Mouse (Mus musculus) limb, embryonic 10.5 days (tissue): Measurements from ENCODE around the gene Zkscan5. TPM values are rescaled to one million over a fixed set of nuclear protein-coding genes. Genes with fewer than 3 reads are reported as not detected.

ENCODE experiments used
- DNase-seq: peaks from one replicate; pipeline ENCODE4 v3.0.0-alpha.2; 2017; ENCODE audit warnings: low spot score
- H3K27ac ChIP-seq: fragments of 300-500 bp; sonication (generic); 2 replicates; pipeline ENCODE4 v1.5.1; 2016; ENCODE audit warnings: mild to moderate bottlenecking
- H3K27me3 ChIP-seq: fragments of 300-500 bp; sonication (generic); 2 replicates; pipeline ENCODE4 v1.6.1; 2016; ENCODE audit warnings: low read depth, mild to moderate bottlenecking; ENCODE audit not compliant: poor library complexity, severe bottlenecking
- H3K36me3 ChIP-seq: fragments of 300-500 bp; sonication (generic); 2 replicates; pipeline ENCODE4 v1.6.1; 2016; ENCODE audit warnings: mild to moderate bottlenecking, moderate library complexity
- H3K4me1 ChIP-seq: fragments of 300-500 bp; sonication (generic); 2 replicates; pipeline ENCODE4 v1.6.1; 2016
- H3K4me3 ChIP-seq: fragments of 300-500 bp; sonication (generic); 2 replicates; pipeline ENCODE4 v1.5.1; 2016; ENCODE audit warnings: mild to moderate bottlenecking, moderate library complexity
- H3K9me3 ChIP-seq: fragments of 300-500 bp; sonication (generic); replicated peaks from 2 replicates; pipeline ENCODE4 v1.6.1; 2016; ENCODE audit warnings: mild to moderate bottlenecking
- WGBS: fragments of 180-500 bp; shearing (Covaris S2); methylation state at CpG from one replicate; pipeline ENCODE4 v1.1.7; 2016; 5-methylcytosine and 5-hydroxymethylcytosine counted together
- polyA plus RNA-seq: library from polyadenylated mRNA; unstranded; fragments of >200 nt; fragmentation: Nextera tagmentation; extraction: Ambion mirVana; gene quantifications from 2 replicates; pipeline ENCODE4 v1.2.1, GENCODE M21; 2016

Gene Zkscan5
- 16.2 and 20.9 TPM in 2 replicates for polyA plus RNA-seq

DNA sequence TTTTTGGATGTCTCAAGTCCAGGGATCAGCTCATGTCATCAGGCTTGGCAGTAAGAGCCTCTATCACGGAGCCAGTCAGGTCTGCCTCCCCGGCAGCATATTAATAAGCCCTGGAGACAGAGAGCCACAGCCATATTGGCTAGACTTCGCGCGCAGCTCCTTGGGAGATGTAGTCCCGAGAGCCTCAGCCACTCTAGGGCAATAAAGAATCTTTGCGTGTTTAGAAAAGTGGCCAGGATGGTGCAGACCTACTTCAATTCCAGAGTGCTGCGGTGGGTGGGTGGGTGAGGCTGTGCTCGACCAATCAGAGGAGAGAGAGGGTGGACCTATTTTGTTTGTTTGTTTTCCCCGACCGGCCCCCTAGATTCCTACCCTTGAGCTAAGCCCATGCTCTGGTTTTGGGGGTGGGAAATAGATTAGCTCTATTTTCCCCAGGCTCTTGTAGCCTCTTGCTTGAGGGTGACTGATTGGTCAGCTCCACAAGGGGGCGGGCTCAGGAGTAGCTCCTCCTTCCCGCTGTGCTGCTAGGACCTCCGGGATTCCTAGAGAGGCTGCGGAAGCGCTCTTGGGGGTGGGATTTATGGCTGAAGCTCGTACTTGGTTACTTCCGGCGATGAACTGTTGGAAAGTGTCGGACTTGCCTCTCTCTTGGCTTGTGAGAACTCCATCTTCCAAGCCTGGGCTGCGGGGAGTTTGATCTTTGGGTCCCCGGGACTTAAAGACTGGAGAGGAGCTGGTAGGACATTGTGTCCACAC is at the start of gene Zkscan5:
Gene Zkscan5, plus strand, starts transcription at position 627 of the 756 bp plus-strand sequence.
- under 1% methylated on average over 22 of the region's 22 CpGs for WGBS
- peaks cover 20% of the 10 kb centered on the region for H3K4me1 ChIP-seq
- no peaks in the 10 kb centered on the region for H3K27me3 ChIP-seq
- DNase-seq: peak; percentile 93
- peaks cover 23% of the 10 kb centered on the region for H3K36me3 ChIP-seq
- H3K27ac ChIP-seq: peak within 1 kb of the TSS; percentile 83
- peak within 1 kb of the TSS; percentile 68 for H3K4me3 ChIP-seq
- no peaks in the 10 kb centered on the region for H3K9me3 ChIP-seq

DNA sequence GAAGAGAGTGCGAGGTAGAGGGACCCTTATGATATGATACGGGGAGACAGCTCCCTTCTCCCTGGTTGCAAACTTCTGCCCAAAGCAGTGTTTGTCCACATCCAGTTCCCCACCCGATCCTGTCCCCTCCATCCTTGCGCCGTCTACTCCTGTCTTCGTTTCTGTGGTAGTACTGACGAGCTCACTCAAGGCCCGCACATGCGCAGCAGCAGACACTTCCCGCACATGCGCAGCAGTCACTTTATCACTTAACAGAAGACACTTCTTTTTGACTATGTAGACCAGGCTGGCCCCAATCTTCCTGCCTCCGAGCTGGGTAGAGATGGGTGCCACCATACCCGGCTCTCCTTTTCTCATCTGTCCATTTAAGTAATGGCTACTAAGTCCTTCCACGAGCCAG is 43.0 kb upstream of the Zkscan5 start:
- Histone ChIP-seq H3K4me1 (peaks cover 8% of the 10 kb centered on the region), H3K27ac (no peak overlapping the region), H3K9me3 (no peaks in the 10 kb centered on the region), H3K27me3 (no peaks in the 10 kb centered on the region), H3K36me3 (peaks cover 84% of the 10 kb centered on the region), H3K4me3 (no peak overlapping the region)
- no peak for DNase-seq
- 94% methylated on average over 14 of the region's 14 CpGs for WGBS

DNA sequence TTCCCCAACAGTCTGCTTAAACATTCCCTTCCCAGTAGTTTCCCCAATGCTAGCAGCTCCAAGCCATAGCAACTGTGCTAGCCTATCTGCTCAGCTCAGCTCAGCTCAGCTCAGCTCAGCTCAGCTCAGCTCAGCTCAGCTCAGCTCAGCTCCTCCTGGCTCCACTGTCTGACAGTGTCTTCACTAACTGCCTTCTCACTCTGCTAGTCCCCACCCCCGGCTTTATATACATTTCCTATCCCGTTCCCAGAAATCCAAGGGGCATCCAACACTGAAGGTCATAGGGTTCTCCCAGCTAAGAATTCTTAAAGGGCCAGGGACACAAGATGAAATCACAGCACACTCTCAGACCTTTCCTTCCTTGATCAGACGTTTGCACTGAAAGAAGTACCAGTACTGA is 39.7 kb upstream of the Zkscan5 start:
- Histone ChIP-seq H3K36me3 (peaks cover 61% of the 10 kb centered on the region), H3K9me3 (no peaks in the 10 kb centered on the region), H3K27me3 (no peaks in the 10 kb centered on the region), H3K4me3 (no peak overlapping the region), H3K4me1 (peaks cover 22% of the 10 kb centered on the region), H3K27ac (no peak overlapping the region)
- WGBS: 78% methylated on average over 3 of the region's 3 CpGs
- no peak for DNase-seq

DNA sequence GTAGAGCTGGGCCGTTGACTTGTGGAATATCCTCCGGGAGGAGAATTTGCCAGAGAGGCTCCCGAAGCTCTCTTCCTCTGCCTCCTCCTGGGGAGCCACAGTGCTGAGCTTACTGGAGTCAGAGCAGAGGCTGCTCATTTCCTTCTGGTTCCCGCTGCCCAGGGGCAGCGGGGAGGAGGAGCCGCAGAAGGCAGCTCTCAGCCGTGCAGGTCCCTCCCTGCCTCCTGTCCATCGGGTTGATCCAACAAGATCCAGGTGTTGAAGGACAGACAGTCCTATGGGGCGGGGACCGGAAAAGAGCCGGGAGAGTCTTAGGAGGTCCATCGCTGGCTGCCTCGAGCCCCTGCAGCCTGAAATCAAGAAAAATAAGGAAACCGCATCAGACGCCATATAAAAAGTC is 39.2 kb upstream of the Zkscan5 start:
- H3K4me3 ChIP-seq: no peak overlapping the region
- no peaks in the 10 kb centered on the region for H3K9me3 ChIP-seq
- no peaks in the 10 kb centered on the region for H3K27me3 ChIP-seq
- H3K27ac ChIP-seq: no peak overlapping the region
- DNase-seq: no peak
- peaks cover 60% of the 10 kb centered on the region for H3K36me3 ChIP-seq
- peaks cover 22% of the 10 kb centered on the region for H3K4me1 ChIP-seq
- WGBS: 89% methylated on average over 15 of the region's 15 CpGs

DNA sequence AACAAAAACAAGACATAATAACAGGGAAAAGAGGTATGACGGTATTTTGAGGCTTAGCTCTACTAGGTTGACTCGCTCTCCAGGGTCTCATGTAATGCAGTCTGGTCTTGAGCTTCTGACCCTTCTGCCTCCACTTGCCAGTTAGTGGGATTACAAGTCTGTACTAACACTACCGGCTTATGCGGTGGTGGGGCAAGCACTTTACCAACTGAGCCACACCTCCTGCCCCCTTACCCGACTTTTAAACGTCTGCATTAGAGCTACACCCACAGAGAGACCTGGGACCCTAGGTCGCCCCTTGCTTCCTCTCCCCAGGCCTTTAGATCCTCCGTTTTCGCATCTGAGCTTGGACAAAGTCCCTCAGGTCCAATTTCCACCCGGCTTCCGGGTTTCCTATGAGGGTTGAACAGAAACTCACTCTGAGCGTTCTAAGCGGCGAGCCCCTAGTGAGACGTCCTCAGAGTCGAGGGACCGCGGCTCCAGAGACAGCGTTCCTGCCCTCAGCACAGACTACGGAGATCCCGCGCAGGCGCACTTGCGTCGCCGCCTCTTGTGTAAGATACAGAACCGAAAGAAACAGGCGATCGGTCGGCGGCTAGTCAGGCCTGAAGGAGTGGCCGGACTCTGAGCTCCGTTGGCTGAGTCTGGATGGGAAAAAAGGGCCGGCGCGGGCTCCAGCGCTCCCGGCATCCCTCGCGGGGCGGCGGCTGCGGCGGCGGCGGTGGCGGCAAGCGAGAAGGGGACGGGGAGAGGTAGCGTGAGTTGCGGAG is 37.6 kb upstream of the Zkscan5 start, which contains the start of the genes Ptcd1 and Cpsf4:
Gene Ptcd1, minus strand, starts transcription at position 573 of the 770 bp plus-strand sequence.
Gene Cpsf4, plus strand, starts transcription at position 678 of the 770 bp plus-strand sequence.
- WGBS: under 1% methylated on average over 51 of the region's 51 CpGs
- H3K36me3 ChIP-seq: peaks cover 60% of the 10 kb centered on the region
- peak; percentile 100 for DNase-seq
- no peaks in the 10 kb centered on the region for H3K27me3 ChIP-seq
- peak within 1 kb of the TSS; percentile 91 for H3K27ac ChIP-seq
- no peaks in the 10 kb centered on the region for H3K9me3 ChIP-seq
- H3K4me1 ChIP-seq: peaks cover 22% of the 10 kb centered on the region
- H3K4me3 ChIP-seq: peak within 1 kb of the TSS; percentile 87

DNA sequence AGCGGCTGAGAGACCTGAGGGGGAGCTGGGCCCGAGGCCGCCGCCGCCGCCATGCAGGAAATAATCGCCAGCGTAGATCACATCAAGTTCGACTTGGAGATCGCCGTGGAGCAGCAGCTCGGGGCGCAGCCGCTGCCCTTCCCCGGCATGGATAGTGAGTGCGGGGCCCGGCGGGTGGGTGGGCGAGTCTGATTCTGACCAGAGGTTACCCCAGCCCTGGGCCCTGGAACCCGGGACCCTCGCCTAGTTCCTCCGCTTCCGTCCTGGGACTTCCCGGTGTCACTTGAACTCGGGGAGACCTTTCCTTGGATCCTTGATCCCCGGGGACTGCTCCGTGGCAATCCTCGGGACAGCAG is 37.1 kb upstream of the Zkscan5 start:
- Histone ChIP-seq H3K9me3 (no peaks in the 10 kb centered on the region), H3K4me1 (peaks cover 22% of the 10 kb centered on the region), H3K4me3 (peak overlapping the region; percentile 87), H3K27ac (peak overlapping the region; percentile 91), H3K36me3 (peaks cover 60% of the 10 kb centered on the region), H3K27me3 (no peaks in the 10 kb centered on the region)
- under 1% methylated on average over 28 of the region's 28 CpGs for WGBS
- DNase-seq: no peak

DNA sequence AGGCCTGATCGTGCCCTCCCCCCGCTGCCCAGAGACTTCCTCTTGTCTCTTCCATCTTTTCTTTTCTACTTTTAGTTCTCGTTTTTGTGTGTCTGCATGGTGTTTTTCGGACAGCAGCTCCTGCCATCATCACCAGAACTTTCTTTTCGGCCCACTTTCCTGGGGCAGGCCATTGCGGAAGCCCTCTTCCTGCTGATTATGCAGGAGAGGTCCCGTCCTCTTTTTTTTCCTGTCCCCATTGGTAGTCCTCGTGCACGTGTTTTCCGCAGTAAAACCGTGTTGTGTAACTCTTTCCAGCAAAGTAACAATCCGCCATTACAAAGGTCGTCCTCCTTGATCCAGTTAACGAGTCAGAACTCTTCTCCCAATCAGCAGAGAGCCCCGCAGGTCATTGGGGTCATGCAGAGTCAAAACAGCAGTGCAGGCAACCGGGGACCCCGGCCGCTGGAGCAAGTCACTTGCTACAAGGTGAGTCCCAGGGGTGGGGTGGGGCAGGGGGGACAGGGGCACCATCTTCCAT is 25.8 kb upstream of the Zkscan5 start:
- Histone ChIP-seq H3K27me3 (no peaks in the 10 kb centered on the region), H3K27ac (no peak overlapping the region), H3K4me1 (no peaks in the 10 kb centered on the region), H3K4me3 (no peak overlapping the region), H3K36me3 (peaks cover 100% of the 10 kb centered on the region), H3K9me3 (no peaks in the 10 kb centered on the region)
- no peak for DNase-seq
- WGBS: 85% methylated on average over 18 of the region's 18 CpGs

DNA sequence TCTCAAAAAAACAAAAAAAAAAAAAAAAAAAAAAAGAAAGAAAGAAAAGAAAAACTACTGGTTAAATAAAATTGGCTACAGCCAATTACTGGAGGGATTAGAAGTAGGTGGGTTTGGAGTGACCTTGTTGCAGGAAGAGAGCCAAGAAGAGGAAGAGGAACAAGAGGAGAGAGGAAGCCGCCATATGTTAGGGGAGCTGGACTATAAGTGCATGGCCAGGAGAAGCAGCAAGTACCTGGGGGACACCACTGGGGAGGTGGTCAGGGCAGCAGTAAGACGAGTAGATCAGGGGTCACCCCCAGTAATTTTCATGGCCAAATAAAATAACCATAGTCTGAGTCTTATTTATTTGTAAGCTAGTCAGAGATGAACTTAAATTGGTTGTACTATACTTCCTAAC is 19.1 kb upstream of the Zkscan5 start:
- WGBS: 91% methylated on average over 2 of the region's 2 CpGs
- no peaks in the 10 kb centered on the region for H3K27me3 ChIP-seq
- peaks cover 6% of the 10 kb centered on the region for H3K4me1 ChIP-seq
- H3K4me3 ChIP-seq: no peak overlapping the region
- H3K36me3 ChIP-seq: peaks cover 95% of the 10 kb centered on the region
- no peaks in the 10 kb centered on the region for H3K9me3 ChIP-seq
- DNase-seq: no peak
- no peak overlapping the region for H3K27ac ChIP-seq

DNA sequence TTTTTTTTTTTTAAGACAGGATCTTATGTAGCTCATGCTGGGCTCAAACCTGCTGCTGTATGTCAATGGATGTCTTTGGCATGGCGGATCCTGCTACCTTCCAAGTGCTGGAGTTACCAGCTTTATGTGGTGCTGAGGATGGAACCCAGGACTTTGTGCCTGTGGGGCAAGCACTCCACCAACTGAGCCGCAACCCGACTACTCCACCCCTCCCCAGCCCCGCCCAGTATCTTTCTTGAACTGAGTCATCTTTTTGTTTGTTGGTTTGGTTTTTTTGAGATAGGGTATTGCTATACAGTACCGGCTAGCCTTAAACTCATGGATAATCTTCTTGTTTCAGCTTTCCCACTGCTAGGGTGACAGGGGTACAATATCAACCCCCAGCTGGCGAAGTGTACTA is 14.9 kb upstream of the Zkscan5 start:
- H3K4me3 ChIP-seq: peak overlapping the region; percentile 92; the same call in 1 of the 2 replicates
- H3K4me1 ChIP-seq: peaks cover 18% of the 10 kb centered on the region
- WGBS: 91% methylated on average over 6 of the region's 6 CpGs
- H3K9me3 ChIP-seq: no peaks in the 10 kb centered on the region
- DNase-seq: no peak
- peaks cover 60% of the 10 kb centered on the region for H3K36me3 ChIP-seq
- H3K27ac ChIP-seq: no peak overlapping the region
- no peaks in the 10 kb centered on the region for H3K27me3 ChIP-seq

DNA sequence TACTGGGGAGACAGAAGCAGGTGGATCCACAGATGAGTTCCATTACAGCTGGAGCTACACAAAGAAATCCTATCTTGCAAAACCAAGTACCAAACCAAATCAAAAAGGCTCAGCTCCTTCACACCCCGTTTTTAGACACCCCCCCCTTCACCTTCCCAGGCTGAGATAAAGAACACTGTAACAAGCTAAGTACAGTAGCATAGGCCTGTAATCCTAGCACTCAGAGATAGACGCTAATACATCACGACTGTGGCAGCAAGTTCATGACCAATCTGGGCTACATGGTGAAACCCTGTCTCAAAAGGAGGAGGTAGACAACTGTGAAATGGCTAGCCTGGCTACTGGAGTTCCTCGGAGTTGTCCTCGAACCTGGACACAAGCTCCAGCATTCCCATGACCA is 14.0 kb upstream of the Zkscan5 start:
- DNase-seq: no peak
- WGBS: 64% methylated on average over 5 of the region's 5 CpGs
- Histone ChIP-seq H3K36me3 (peaks cover 61% of the 10 kb centered on the region), H3K27ac (peak overlapping the region; percentile 97; the same call in 1 of the 2 replicates), H3K9me3 (no peaks in the 10 kb centered on the region), H3K27me3 (no peaks in the 10 kb centered on the region), H3K4me3 (peak overlapping the region; percentile 92), H3K4me1 (peaks cover 18% of the 10 kb centered on the region)

DNA sequence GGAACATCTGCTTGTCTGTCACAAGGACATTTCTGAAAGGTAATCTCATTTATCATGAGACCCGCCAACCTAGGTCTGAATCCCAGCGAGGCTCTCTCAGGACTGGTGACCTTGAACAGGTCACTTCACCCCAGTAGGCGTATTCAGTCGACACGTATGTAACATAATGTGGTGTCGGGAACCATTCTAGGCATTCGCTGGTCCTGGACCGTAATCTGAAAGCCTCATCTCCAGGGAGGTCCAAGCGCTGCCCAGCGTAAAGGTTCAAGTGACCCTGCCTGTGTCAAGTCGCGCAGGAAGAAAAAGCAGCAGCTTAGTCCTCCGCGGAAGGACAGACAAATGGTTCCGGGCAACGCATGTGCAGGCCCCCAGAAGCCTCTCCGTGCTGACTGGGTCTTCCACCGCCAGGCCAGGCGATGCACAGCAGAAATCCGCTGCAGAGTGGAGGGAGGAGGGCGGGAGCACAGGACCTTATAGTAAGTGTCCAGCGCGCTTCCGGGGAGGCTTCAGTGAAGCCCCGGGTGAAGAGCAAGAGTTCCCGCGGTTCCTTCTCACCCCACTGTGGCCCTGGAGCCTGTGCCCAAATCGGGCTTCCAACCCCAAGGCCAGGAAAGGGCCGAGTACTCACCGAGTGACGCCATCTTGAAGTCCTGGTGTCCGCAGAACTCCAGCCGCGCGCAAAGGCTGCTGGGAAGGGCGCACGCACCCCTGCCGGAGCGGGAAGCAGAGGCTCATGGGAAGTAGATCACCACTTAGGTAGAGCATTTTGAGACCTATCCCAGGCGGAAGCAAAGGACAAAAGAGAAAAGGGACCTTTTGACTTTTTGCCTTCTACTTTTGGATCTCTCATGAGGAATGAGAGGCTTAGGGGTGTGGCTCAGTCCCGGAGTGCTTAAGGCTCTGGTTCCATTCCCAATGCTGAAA is 13.2 kb upstream of the Zkscan5 start:
- peak overlapping the region; percentile 92 for H3K4me3 ChIP-seq
- DNase-seq: peak; percentile 93
- H3K36me3 ChIP-seq: peaks cover 61% of the 10 kb centered on the region
- peaks cover 18% of the 10 kb centered on the region for H3K4me1 ChIP-seq
- no peaks in the 10 kb centered on the region for H3K27me3 ChIP-seq
- peak overlapping the region; percentile 97 for H3K27ac ChIP-seq
- H3K9me3 ChIP-seq: no peaks in the 10 kb centered on the region
- 1% methylated on average over 41 of the region's 41 CpGs for WGBS

DNA sequence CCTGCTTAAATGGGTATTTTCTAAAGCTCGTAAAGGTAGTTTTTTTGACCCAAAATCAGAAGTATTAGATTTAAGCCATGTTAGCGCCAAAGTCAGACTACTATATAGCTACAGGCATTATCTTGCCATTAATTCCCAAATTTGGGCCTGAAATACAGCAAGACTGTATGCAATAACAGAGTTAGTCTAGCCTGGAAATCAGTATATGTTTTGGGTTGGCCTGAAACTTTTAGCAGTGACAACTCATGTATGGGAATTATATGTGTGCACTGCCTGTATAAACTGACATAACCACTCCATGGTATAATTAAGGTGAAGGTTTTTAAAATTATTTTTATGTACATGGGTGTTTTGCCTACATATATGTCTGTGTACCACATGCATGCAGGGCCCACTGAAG is 12.4 kb upstream of the Zkscan5 start, which contains the start of gene Atp5j2:
Gene Atp5j2, minus strand, starts transcription at position 101 of the 400 bp plus-strand sequence.
- 92% methylated on average over 2 of the region's 2 CpGs for WGBS

More for the DNA sequence above, 12.4 kb upstream of the Zkscan5 start, which contains the start of gene Atp5j2:
- H3K27me3 ChIP-seq: no peaks in the 10 kb centered on the region
- H3K27ac ChIP-seq: peak within 1 kb of the TSS; percentile 97
- peak within 1 kb of the TSS; percentile 92 for H3K4me3 ChIP-seq
- H3K4me1 ChIP-seq: peaks cover 18% of the 10 kb centered on the region
- peaks cover 54% of the 10 kb centered on the region for H3K36me3 ChIP-seq
- no peaks in the 10 kb centered on the region for H3K9me3 ChIP-seq
- no peak for DNase-seq
